Mouse (Mus musculus) lung, embryonic 16.5 days (tissue): ENCODE measurements at regions not wholly inside any gene's neighbourhood (a gene's known extent, or its start where the extent isn't known, plus 50 kb on each side); places are given as distances from the start of the nearest gene placed in this dataset.

Experiments used
- ATAC-seq: fragments of 200-750 bp; cut with Nextera tagmentation; 2 replicates; pipeline ENCODE4 v1.8.0; 2017; ENCODE audit warnings: low read depth, mild to moderate bottlenecking, moderate library complexity
- H3K27ac ChIP-seq: fragments of 300-500 bp; sonication (generic); 2 replicates; pipeline ENCODE4 v1.5.1; 2014; ENCODE audit warnings: mild to moderate bottlenecking, control low read depth, low read length
- H3K27me3 ChIP-seq: fragments of 300-500 bp; sonication (generic); 2 replicates; pipeline ENCODE4 v1.6.1; 2014; ENCODE audit warnings: low read depth, low read length, mixed read lengths; ENCODE audit not compliant: control insufficient read depth, insufficient read depth
- H3K36me3 ChIP-seq: fragments of 300-500 bp; sonication (generic); 2 replicates; pipeline ENCODE4 v1.6.1; 2014; ENCODE audit warnings: low read length; ENCODE audit not compliant: control insufficient read depth, insufficient read depth
- H3K4me1 ChIP-seq: fragments of 300-500 bp; sonication (generic); replicated peaks from 2 replicates; pipeline ENCODE4 v1.6.1; 2014; ENCODE audit warnings: low read length, mixed read lengths; ENCODE audit not compliant: control insufficient read depth, insufficient read depth
- H3K4me2 ChIP-seq: fragments of 300-500 bp; sonication (generic); 2 replicates; pipeline ENCODE4 v1.6.1; 2014; ENCODE audit warnings: low read depth, low read length, control low read depth
- H3K4me3 ChIP-seq: fragments of 300-500 bp; sonication (generic); 2 replicates; pipeline ENCODE4 v1.5.1; 2014; ENCODE audit warnings: mild to moderate bottlenecking, low read length, control low read depth
- H3K9ac ChIP-seq: fragments of 300-500 bp; sonication (generic); 2 replicates; pipeline ENCODE4 v1.6.1; 2014; ENCODE audit warnings: low read length, control low read depth
- H3K9me3 ChIP-seq: fragments of 300-500 bp; sonication (generic); 2 replicates; pipeline ENCODE4 v1.6.1; 2016; ENCODE audit warnings: low read length; ENCODE audit not compliant: control insufficient read depth
- WGBS: fragments of 180-500 bp; shearing (Covaris S2); extraction: QIAGEN DNeasy Blood & Tissue Kit; methylation state at CpG from one replicate; pipeline ENCODE4 v1.1.7; 2014; 5-methylcytosine and 5-hydroxymethylcytosine counted together

GRCm38 (mm10) chr17:42120759-42121158 is 195.0 kb upstream of the Ptchd4 start:
- H3K9me3 ChIP-seq: no peaks in the 10 kb centered on the region
- H3K27ac ChIP-seq: no peak overlapping the region
- no peak overlapping the region for H3K9ac ChIP-seq
- no peaks in the 10 kb centered on the region for H3K27me3 ChIP-seq
- no peaks in the 10 kb centered on the region for H3K36me3 ChIP-seq
- no peak overlapping the region for H3K4me2 ChIP-seq
- WGBS: 75% methylated on average over 1 of the region's 1 CpGs
- ATAC-seq: no peak
- no peak overlapping the region for H3K4me3 ChIP-seq
- no peaks in the 10 kb centered on the region for H3K4me1 ChIP-seq

GRCm38 (mm10) chr17:42126488-42127237 is 189.1 kb upstream of the Ptchd4 start:
- WGBS: 40% methylated on average over 9 of the region's 9 CpGs
- Histone ChIP-seq H3K4me2 (no peak overlapping the region), H3K4me1 (no peaks in the 10 kb centered on the region), H3K9ac (no peak overlapping the region), H3K27me3 (no peaks in the 10 kb centered on the region), H3K4me3 (no peak overlapping the region), H3K27ac (no peak overlapping the region), H3K9me3 (no peaks in the 10 kb centered on the region), H3K36me3 (no peaks in the 10 kb centered on the region)
- peak; percentile 49; the same call in 1 of the 2 replicates for ATAC-seq

- no peak overlapping the region for H3K27ac ChIP-seq
- no peak overlapping the region for H3K9ac ChIP-seq
- H3K27me3 ChIP-seq: no peaks in the 10 kb centered on the region
- 75% methylated on average over 1 of the region's 1 CpGs for WGBS
- no peaks in the 10 kb centered on the region for H3K36me3 ChIP-seq
- no peaks in the 10 kb centered on the region for H3K4me1 ChIP-seq
- no peak for ATAC-seq
- H3K9me3 ChIP-seq: no peaks in the 10 kb centered on the region
- no peak overlapping the region for H3K4me2 ChIP-seq
- no peak overlapping the region for H3K4me3 ChIP-seq
Measured at GRCm38 (mm10) chr17:42169391-42170018, 146.2 kb upstream of the Ptchd4 start.

GRCm38 (mm10) chr17:42188531-42188930 is 127.2 kb upstream of the Ptchd4 start:
- H3K27me3 ChIP-seq: no peaks in the 10 kb centered on the region
- no peak overlapping the region for H3K9ac ChIP-seq
- H3K4me1 ChIP-seq: no peaks in the 10 kb centered on the region
- H3K27ac ChIP-seq: no peak overlapping the region
- no peak overlapping the region for H3K4me3 ChIP-seq
- ATAC-seq: no peak
- H3K4me2 ChIP-seq: no peak overlapping the region
- H3K9me3 ChIP-seq: no peaks in the 10 kb centered on the region
- no peaks in the 10 kb centered on the region for H3K36me3 ChIP-seq
- 91% methylated on average over 1 of the region's 1 CpGs for WGBS

- WGBS: 75% methylated on average over 8 of the region's 8 CpGs
- no peaks in the 10 kb centered on the region for H3K9me3 ChIP-seq
Measured at GRCm38 (mm10) chr17:42190206-42190902, 125.4 kb upstream of the Ptchd4 start.

More at GRCm38 (mm10) chr17:42190206-42190902, 125.4 kb upstream of the Ptchd4 start:
- Histone ChIP-seq H3K4me3 (no peak overlapping the region), H3K4me2 (no peak overlapping the region), H3K27ac (no peak overlapping the region), H3K36me3 (no peaks in the 10 kb centered on the region), H3K4me1 (no peaks in the 10 kb centered on the region), H3K27me3 (no peaks in the 10 kb centered on the region), H3K9ac (no peak overlapping the region)
- ATAC-seq: no peak
